Mouse (Mus musculus) right cerebral cortex, postnatal 4 days (tissue): ENCODE measurements around the gene Smpdl3a.

Source experiments
- DNase-seq: peaks from one replicate; pipeline ENCODE4 v3.0.0-alpha.2; 2022

The Smpdl3a gene

GRCm38 (mm10) chr10:57822473-57822872 lies 28.3 kb downstream of the Smpdl3a start:
- peak; percentile 17 for DNase-seq

GRCm38 (mm10) chr10:57828649-57829048 lies 34.5 kb downstream of the Smpdl3a start:
- DNase-seq = no peak

- DNase-seq = no peak
These were observed 35.5 kb downstream of the Smpdl3a start for GRCm38 (mm10) chr10:57829621-57830020.

- no peak for DNase-seq
These were observed 41.0 kb downstream of the Smpdl3a start for GRCm38 (mm10) chr10:57835094-57835493.

- DNase-seq = no peak
These were observed 41.8 kb downstream of the Smpdl3a start for GRCm38 (mm10) chr10:57835982-57836381.

- DNase-seq = peak; percentile 23
These were observed 47.7 kb downstream of the Smpdl3a start for GRCm38 (mm10) chr10:57841638-57842509.

GRCm38 (mm10) chr10:57847916-57848682 lies 54.0 kb downstream of the Smpdl3a start:
- DNase-seq = peak; percentile 15
